Mouse (Mus musculus): ENCODE measurements around the gene Disc1.

The Disc1 gene

DNA sequence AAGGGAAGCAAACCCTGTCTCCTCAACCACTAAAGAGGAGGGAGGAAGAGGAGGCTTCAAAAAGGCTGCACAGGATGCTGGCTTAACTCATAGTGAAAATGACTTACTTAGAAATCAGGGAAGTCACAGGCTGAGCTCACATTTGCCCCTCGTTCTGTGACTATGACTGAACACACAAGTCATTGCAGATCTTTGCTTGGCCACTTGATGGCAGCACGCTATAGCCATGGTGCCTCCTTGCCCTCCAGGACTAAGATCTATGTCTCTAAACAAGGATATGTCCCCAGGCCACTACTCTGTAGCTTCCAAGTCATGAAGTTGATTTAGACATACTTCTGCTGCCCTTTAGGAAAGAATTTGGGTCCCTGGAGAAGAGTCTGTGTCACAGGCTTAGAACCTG is 62.6 kb downstream of the Disc1 start:
- DNase-seq (ENCODE audit: extremely low read depth, low read depth, low spot score), result no peak

GRCm38 (mm10) chr8:125126482-125126881 is 72.5 kb downstream of the Disc1 start:
- DNase-seq (ENCODE audit: extremely low read depth, low read depth, low spot score), result no peak

DNA sequence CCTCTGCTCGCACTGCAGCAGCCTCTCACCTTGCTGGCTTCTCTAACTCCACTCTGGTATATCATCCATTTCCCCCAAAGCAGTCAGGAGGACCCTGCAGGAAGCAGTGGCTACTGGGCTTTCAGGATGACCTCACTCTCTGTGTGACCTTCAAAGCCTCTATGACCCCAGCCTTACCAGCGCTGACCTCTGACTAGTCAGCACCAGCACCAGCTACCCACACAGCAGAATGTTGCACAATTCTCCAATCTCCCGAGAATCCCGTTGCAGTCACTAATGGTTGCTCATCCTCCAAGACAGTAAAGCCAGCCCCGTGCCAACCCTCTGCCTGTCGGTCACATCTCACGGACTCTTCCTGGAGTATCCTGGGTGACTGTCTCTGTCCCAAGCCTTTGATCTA is 73.6 kb downstream of the Disc1 start:
- no peak for DNase-seq (ENCODE audit: extremely low read depth, low read depth, low spot score)

- no peak for DNase-seq (ENCODE audit: extremely low read depth, low read depth, low spot score)
These were observed 74.3 kb downstream of the Disc1 start for GRCm38 (mm10) chr8:125128305-125128704.

- DNase-seq (ENCODE audit: extremely low read depth, low read depth, low spot score), result no peak
These were observed 76.8 kb downstream of the Disc1 start for GRCm38 (mm10) chr8:125130835-125131234.

GRCm38 (mm10) chr8:125131265-125131664 is 77.3 kb downstream of the Disc1 start:
- DNase-seq (ENCODE audit: extremely low read depth, low read depth, low spot score), result no peak

- DNase-seq (ENCODE audit: extremely low read depth, low read depth, low spot score), result peak; percentile 50
These were observed 79.7 kb downstream of the Disc1 start for GRCm38 (mm10) chr8:125133685-125134114.

- no peak for DNase-seq (ENCODE audit: extremely low read depth, low read depth, low spot score)
These were observed 80.9 kb downstream of the Disc1 start for GRCm38 (mm10) chr8:125134876-125135275.

GRCm38 (mm10) chr8:125139689-125140150 is 85.7 kb downstream of the Disc1 start:
- no peak for DNase-seq (ENCODE audit: extremely low read depth, low read depth, low spot score)

DNA sequence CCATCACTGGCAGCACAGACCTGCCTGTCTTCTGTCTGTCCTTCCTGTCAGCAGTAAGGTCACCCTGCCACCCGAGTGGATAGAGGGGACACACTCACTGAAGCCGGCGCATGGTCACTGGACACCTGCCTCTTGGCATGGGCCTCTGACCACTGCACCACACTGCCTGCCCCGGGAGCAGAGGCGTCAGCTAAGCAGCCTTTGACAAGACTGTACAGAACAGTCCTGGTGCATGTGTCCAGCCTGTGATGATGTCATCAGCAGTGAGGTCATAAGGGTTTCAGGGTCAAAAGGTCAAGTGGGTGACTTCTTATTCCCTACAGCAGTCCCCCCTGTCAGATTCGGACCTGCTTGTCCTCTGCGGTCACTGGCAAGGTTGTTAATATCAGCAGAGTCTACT is 87.0 kb downstream of the Disc1 start:
- no peak for DNase-seq (ENCODE audit: extremely low read depth, low read depth, low spot score)

- no peak for DNase-seq (ENCODE audit: extremely low read depth, low read depth, low spot score)
These were observed 103.1 kb downstream of the Disc1 start for GRCm38 (mm10) chr8:125156863-125157640.

DNA sequence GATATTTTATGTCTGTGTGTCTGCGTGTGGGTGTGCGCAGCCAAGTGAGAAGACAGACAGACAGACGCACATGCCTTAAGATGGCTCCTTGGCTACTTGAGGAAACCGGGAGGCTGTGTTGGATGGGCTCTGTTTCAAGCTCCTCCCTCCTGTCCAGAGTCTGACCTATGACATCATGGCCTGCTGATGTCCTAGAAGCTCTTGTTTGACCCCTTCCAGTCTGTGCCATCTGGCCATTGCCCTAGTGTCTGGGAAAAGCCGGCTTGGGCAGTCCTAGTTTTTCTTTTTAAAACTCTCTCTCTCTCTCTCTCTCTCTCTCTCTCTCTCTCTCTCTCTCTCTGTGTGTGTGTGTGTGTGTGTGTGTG is 103.6 kb downstream of the Disc1 start:
- DNase-seq (ENCODE audit: extremely low read depth, low read depth, low spot score), result no peak

DNA sequence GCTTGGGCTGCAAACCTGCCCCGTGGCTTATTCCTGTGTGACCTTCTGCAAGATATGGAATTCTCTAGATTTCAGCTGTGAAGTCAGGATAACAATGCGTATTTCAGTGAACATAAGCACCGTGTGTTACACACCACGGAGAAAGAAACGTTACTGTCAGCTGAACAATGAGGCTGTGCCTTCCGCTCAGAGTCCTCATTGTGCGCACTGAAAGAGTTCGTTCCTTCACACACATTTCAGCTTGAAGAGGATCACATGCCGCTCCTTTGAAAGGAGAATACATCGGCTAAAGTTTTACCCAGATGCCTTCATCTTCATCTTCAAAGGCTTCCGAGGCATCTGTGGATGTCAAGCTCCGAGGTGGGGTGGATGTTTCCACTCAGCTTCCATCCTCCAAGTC is 105.4 kb downstream of the Disc1 start:
- no peak for DNase-seq (ENCODE audit: extremely low read depth, low read depth, low spot score)

GRCm38 (mm10) chr8:125163491-125163890 is 109.5 kb downstream of the Disc1 start:
- no peak for DNase-seq (ENCODE audit: extremely low read depth, low read depth, low spot score)

- DNase-seq (ENCODE audit: extremely low read depth, low read depth, low spot score), result no peak
These were observed 109.9 kb downstream of the Disc1 start for GRCm38 (mm10) chr8:125163906-125164305.

DNA sequence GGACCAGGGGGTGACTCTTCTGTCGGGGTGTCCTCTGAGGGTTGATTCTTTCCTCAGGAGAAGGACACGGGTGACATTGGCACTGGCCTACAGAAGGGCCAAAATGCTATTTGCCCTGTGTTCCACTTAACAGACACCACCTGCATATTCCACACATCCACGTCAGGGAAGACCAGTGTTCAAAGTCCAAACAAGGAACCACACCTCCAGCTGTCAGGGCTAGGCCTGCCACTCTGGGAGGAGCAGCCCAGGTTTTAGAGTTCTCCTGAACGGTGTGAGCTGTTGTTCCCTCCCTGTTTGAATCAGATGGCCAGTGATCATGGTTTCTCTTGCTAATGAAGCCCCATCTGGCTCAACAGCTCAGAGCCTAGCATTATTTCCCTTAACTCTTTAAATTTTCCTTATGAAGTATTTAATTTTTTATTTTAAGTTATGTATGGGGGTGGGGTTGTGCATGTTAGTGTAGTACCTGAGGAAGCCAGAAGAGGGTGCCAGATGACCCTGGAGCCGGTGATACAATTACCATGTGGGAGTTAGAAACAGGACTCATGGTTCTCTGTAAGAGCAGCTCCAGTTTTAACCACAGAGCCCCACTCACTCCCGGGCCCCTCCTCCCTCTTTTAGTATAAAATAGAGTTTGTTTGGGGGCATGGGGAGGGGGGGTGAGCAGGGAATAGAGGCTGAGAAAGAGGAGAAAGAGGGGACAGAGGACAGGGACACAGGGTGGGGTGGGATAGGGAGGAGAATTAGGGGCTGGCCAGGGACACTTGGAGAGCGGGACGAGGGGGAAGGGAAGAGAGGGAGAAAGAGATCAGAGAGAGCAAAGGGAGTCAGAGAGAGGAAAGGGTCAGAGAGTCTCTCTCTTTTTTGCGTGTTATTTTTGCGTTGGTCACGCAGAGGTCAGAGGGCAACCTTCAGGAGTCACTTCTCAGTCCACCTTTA is 111.8 kb downstream of the Disc1 start:
- DNase-seq (ENCODE audit: extremely low read depth, low read depth, low spot score), result no peak

DNA sequence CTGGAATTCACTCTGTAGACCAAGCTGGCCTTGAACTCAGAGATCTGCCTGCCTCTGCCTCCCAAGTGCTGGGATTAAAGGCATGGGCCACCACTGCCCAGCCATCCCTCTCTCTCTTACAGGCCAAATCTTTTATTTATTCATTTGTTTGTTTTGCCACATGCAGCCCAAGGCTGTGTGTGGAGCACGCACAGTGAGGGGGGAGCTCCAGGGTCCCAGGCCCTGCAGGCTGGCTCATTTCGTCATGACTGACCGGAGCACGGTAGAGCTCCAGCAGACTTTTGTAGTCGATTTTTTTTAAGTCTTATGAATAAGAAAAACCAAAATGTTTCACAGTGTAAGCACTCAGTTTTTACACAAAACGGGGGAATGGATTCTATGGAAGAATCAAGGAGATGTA is 112.5 kb downstream of the Disc1 start:
- DNase-seq (ENCODE audit: extremely low read depth, low read depth, low spot score), result no peak

DNA sequence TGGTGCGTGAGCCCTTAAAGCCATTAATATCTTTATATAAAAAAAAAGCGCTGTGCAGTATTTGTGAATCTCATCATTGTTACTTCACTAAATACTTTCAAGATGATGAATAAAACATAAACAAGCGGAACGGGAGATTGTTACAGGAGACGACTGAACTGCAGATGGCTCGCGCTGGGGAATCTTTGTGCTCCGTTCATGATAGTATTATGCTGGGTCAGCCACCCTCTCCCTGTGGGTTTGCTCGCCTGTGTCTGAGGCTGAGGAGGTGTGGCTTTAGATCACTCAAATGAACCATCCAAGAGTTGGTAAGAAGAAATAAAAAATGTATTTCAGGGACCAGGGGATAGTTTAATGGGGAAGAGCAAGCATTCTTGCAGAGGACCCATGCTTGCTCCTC is 113.0 kb downstream of the Disc1 start:
- no peak for DNase-seq (ENCODE audit: extremely low read depth, low read depth, low spot score)

- DNase-seq (ENCODE audit: extremely low read depth, low read depth, low spot score), result no peak
These were observed 115.6 kb downstream of the Disc1 start for GRCm38 (mm10) chr8:125169628-125170027.

DNA sequence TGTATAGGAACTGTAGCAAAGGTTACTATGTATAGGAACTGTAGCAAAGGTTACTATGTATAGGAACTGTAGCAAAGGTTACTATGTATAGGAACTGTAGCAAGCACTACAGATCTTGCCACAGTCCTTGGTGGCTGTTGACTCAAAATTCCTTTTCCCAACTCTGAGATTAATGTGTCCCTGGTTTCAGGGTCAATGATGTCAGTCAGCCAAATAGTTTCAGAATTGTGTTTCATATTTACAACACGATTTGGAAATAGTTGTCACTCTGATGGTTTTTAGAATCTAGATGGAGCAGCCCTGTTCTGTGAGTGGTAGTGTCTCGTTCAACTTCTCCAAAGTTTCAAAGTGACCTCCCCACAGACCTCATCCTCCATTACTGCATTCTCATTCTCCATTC is 117.5 kb downstream of the Disc1 start:
- DNase-seq (ENCODE audit: extremely low read depth, low read depth, low spot score), result no peak

DNA sequence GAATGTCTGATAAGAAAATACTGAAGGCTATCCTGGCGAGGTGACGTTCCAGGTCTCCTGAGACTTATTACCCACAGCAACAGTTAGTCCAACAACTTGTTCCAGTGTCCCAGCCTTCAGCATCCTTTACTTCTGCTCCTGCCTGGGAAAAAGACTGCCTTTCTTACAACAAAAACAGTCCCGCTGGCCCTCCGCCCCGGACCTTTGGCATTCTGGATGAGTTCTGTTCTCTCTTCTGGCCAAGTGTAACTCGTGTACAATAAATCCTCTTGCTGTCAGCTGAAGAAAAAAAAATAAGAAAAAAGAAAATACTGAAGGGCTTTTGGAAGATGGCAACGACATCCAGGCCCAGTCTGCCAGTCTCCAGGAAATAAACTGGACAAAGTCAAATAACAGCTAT is 120.2 kb downstream of the Disc1 start:
- no peak for DNase-seq (ENCODE audit: extremely low read depth, low read depth, low spot score)

GRCm38 (mm10) chr8:125174851-125175250 is 120.9 kb downstream of the Disc1 start:
- DNase-seq (ENCODE audit: extremely low read depth, low read depth, low spot score), result no peak

Measured in fat pad, adult 2 months (tissue).